Mouse (Mus musculus): ENCODE data around the gene Tdgf1. TPM values are rescaled to one million over a fixed set of nuclear protein-coding genes. Genes with fewer than 3 reads are reported as not detected.

Tdgf1 gene
- total and polyA plus RNA-seq, 3 experiments = not detected

DNA sequence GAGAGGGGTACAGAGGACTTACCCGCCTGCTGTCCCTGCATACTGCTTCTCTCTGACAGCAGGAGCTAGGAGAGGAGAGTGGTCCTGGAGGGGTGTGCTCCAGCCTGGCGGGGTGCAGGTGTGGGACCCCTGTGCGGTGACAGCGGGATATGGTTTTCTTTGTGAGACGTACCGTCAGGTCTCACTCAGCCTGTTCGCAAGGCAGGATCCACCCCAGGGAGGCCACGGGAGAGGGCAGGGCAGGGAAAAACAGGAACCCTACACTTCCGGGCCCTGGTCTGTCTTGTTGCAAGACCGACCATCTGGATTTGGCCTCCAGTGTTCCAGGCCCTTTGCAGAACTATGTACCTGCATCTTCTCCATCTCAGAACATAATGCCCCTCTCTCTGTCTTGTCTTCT is 52.5 kb downstream of the Tdgf1 start:
- no peak for DNase-seq (ENCODE audit: low read depth, low spot score)
- no peak for TF ChIP-seq NELFE (IDR thresholded peaks at IDR 0.05; ENCODE audit: low read depth, low read length)
- TF ChIP-seq USF2 (IDR thresholded peaks at IDR 0.05; ENCODE audit: borderline replicate concordance in 1 of 2, insufficient read depth in 1 of 2, low read depth in 1 of 2, low read length in 2 of 2) = no peak
- TF ChIP-seq ELF1 (IDR thresholded peaks at IDR 0.05; ENCODE audit: low read depth, low read length) = no peak
- TF ChIP-seq POLR2A (IDR thresholded peaks at IDR 0.05; ENCODE audit: control insufficient read depth in 1 of 2, insufficient read depth in 1 of 2, low read depth in 1 of 2, low read length in 2 of 2, poor library complexity in 1 of 2) = no peak
- TF ChIP-seq BHLHE40 (IDR thresholded peaks at IDR 0.05; ENCODE audit: borderline replicate concordance, low read depth, low read length) = no peak
- no peak for TF ChIP-seq UBTF (IDR thresholded peaks at IDR 0.05; ENCODE audit: borderline replicate concordance, insufficient read depth, low read depth, low read length)
- no peak for TF ChIP-seq HCFC1 (IDR thresholded peaks at IDR 0.05; ENCODE audit: low read depth, low read length)
- H3K4me3 ChIP-seq (ENCODE audit: control insufficient read depth in 1 of 2, insufficient read depth in 1 of 2, low read depth in 2 of 2, low read length in 2 of 2) = no peak overlapping the region
- H3K36me3 ChIP-seq (ENCODE audit: control insufficient read depth in 1 of 2, insufficient read depth in 2 of 2, low read length in 2 of 2) = no peaks in the 10 kb centered on the region
- no peaks in the 10 kb centered on the region for H3K79me2 ChIP-seq (ENCODE audit: control insufficient read depth, insufficient read depth, low read length, poor library complexity)
- no peaks in the 10 kb centered on the region for H3K9me3 ChIP-seq (replicated peaks; ENCODE audit: insufficient read depth, low read length)
- H3K27ac ChIP-seq (ENCODE audit: control insufficient read depth, low read depth, low read length) = no peak overlapping the region
- H3K4me1 ChIP-seq (ENCODE audit: control insufficient read depth in 1 of 2, insufficient read depth in 2 of 2, low read length in 2 of 2) = no peaks in the 10 kb centered on the region
- H3K27me3 ChIP-seq (ENCODE audit: control insufficient read depth in 1 of 2, insufficient read depth in 2 of 2, low read length in 2 of 2) = no peaks in the 10 kb centered on the region
- no peak overlapping the region for H3K9ac ChIP-seq (ENCODE audit: control insufficient read depth, low read depth, low read length, poor library complexity, severe bottlenecking)

- no peaks in the 10 kb centered on the region for H3K36me3 ChIP-seq (ENCODE audit: control insufficient read depth in 1 of 2, insufficient read depth in 2 of 2, low read length in 2 of 2)
- H3K4me3 ChIP-seq (ENCODE audit: control insufficient read depth in 1 of 2, insufficient read depth in 1 of 2, low read depth in 2 of 2, low read length in 2 of 2) = no peak overlapping the region
- no peak overlapping the region for H3K27ac ChIP-seq (ENCODE audit: control insufficient read depth, low read depth, low read length)
- H3K79me2 ChIP-seq (ENCODE audit: control insufficient read depth, insufficient read depth, low read length, poor library complexity) = no peaks in the 10 kb centered on the region
- no peaks in the 10 kb centered on the region for H3K4me1 ChIP-seq (ENCODE audit: control insufficient read depth in 1 of 2, insufficient read depth in 2 of 2, low read length in 2 of 2)
- no peak for TF ChIP-seq SIN3A (IDR thresholded peaks at IDR 0.05; ENCODE audit: low read length)
- TF ChIP-seq MYB (IDR thresholded peaks at IDR 0.05; ENCODE audit: low read depth, low read length) = no peak
- TF ChIP-seq ZKSCAN1 (IDR thresholded peaks at IDR 0.05; ENCODE audit: low read depth, low read length) = no peak
- TF ChIP-seq JUND (IDR thresholded peaks at IDR 0.05; ENCODE audit: low read depth, low read length) = no peak
- no peak for TF ChIP-seq POLR2AphosphoS5 (IDR thresholded peaks at IDR 0.05; ENCODE audit: borderline replicate concordance, low read depth, low read length)
- no peak for TF ChIP-seq ETS1 (IDR thresholded peaks at IDR 0.05; ENCODE audit: low read depth, low read length)
- no peak for TF ChIP-seq RCOR1 (IDR thresholded peaks at IDR 0.05; ENCODE audit: low read depth, low read length)
- TF ChIP-seq CTCF (IDR thresholded peaks at IDR 0.05 in 2 of 3, conservative IDR thresholded peaks at IDR 0.05 in 1 of 3; ENCODE audit: control insufficient read depth in 1 of 3, insufficient read depth in 1 of 3, low read depth in 2 of 3, low read length in 3 of 3, poor library complexity in 1 of 3, severe bottlenecking in 1 of 3) = no peak
- TF ChIP-seq HCFC1 (IDR thresholded peaks at IDR 0.05; ENCODE audit: low read depth, low read length) = no peak
- H3K9me3 ChIP-seq (replicated peaks; ENCODE audit: insufficient read depth, low read length) = no peaks in the 10 kb centered on the region
- H3K9ac ChIP-seq (ENCODE audit: control insufficient read depth, low read depth, low read length, poor library complexity, severe bottlenecking) = no peak overlapping the region
- no peak for DNase-seq (ENCODE audit: low read depth, low spot score)
- H3K27me3 ChIP-seq (ENCODE audit: control insufficient read depth in 1 of 2, insufficient read depth in 2 of 2, low read length in 2 of 2) = no peaks in the 10 kb centered on the region
These were observed 53.4 kb downstream of the Tdgf1 start for GRCm38 (mm10) chr9:110892552-110892951.

Measured in MEL (cell line).